Mouse (Mus musculus) cerebral cortex, adult 2 months (tissue): ENCODE data around the gene Trappc3.

Experiments used
- WGBS: fragments of 180-500 bp; shearing (Covaris S2); methylation state at CpG from one replicate; pipeline ENCODE4 v1.1.7; 2018; 5-methylcytosine and 5-hydroxymethylcytosine counted together

Gene Trappc3

DNA sequence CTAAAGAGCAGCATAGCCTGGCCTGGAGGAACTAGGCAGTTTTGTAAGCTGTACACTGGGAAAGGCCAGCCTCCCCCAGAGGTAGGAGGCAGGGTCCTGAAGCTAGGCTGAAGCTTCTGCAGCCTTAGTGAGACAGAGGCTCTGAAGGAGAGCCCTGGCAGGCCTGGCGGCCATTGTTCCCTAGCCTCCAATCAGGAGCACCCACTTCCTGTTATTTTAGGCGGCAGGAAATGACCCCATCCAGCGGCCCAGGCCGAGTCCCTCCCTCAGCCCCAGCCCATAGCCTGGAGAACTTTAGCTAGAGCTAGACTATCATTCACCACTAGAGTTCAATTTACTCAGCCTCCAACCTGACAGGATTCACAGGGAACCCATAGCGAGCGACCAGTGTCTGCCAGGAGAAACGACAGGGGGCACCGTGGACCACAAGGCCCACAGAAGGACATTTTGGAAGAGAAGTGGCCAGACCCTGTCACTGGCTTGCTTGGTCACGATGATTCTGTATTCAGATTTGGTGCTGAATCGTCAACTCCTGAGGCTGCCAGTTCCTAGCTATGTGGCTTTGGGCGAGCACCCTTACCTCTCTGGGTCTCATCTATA lies 10.4 kb upstream of the Trappc3 start:
- WGBS = 31% methylated on average over 11 of the region's 11 CpGs

GRCm38 (mm10) chr4:126252411-126253237 lies 9.5 kb upstream of the Trappc3 start:
- 48% methylated on average over 17 of the region's 17 CpGs for WGBS

DNA sequence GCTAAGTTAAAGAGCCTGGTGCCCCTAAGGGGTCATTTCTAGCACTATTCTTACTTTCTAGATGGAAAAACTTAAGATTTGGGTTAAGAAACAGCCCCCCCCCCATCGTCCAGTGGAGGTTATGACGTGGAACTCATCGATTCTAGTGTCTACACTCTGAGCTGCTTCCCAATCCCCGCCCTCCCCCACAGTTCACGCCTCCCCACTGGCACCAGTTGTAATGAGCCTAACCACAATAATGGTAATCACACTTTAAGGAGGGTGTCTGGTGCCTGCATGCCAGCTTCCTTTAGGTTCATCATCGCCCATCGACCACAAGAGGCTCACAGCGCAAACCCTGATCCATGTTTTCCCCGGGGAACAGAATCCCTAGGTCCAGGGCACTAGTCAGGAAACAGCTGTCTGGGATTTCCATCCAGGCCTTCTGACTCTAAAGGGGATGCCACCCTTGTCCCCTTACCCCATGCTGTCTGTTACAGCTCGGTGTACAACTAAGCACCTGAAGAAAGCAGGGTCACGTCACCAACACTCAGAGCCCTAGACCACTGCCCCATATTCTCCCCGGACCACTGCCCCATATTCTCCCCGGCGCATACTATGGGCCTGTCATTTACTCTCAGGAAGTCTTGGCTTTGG lies 8.4 kb upstream of the Trappc3 start:
- WGBS = 29% methylated on average over 14 of the region's 14 CpGs

GRCm38 (mm10) chr4:126254315-126255112 lies 7.6 kb upstream of the Trappc3 start:
- 7% methylated on average over 9 of the region's 9 CpGs for WGBS

- under 1% methylated on average over 50 of the region's 50 CpGs for WGBS
These were observed 6.8 kb upstream of the Trappc3 start for GRCm38 (mm10) chr4:126255113-126256001.

DNA sequence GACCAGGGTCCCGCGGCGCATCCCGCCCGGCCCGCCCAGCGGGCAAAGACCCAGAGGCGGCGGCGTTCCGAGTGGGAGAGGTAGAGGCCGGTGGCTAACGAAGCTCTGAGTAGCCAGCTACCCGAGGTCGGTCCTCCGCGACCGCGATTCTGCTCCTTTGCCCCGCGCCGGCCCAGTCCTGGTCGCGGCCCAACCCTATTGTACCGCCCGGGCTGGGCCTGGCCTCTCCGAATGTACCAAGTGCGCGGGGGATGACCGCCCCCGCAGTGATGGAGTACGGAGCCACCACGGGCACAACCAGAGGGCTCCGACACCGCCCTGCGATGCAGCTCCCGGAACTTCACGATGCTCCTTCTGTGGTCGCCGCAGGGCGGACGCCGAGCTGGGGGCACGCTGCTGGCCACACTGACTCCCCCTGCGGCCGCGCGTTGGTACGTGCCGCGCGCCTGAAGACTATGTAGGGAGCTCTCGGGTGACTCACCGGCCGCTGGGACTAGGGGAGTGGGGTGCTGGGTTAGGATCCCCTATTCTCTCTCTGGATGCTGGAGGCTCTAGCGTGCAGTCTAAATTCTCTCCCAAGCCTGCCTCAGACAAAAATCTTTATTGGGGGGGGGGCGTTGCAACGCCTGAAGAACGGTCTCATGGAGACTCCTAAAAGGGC lies 5.9 kb upstream of the Trappc3 start, which contains the start of gene Map7d1:
Gene Map7d1 (minus strand): TSS at position 213 of the 661 bp plus-strand sequence.
- under 1% methylated on average over 59 of the region's 59 CpGs for WGBS

DNA sequence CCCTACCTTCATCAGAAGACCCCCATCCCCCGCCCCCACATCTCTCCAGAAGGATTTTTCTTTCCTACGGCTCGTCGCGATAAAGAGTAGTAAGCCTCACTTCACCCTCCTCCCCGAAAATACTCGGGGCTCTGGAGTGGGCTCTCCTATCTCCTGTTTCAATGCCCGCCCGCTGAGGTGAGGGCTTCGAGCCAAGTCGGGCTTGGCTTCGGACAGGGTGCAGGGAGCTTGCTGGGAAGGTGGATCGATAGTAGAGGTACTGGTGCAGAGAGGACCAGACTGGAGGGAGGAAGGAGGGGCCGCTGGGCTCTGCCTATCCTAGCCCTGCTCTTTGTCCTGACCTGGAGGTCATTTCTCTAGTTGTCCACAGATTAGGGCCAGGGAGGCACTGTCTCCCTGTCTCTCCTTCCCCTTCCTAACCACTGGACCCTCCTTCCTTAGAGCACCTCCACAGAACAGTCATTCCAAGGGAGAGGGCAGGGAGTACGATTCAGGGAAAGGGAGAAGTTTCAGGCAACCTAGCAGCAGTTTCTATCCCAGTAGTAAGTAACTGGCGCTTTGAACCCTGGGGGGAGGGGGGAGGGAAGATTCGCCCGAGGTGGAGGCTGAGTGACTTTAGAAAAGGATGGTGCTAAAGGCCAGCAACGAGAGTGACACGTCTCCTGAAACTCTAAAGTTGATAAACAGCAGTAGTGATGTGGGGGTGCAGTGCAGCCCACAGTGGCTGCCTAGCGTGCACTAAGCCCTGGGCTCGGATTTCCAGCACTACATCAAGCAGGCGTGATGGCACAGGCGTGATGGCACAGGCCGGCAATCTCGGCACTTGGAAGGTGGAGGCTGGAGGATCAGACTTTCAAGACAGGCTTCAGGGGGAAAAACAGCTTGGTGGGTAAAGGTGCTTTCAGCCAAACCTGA lies 4.9 kb upstream of the Trappc3 start:
- 7% methylated on average over 26 of the region's 26 CpGs for whole genome bisulfite sequencing

DNA sequence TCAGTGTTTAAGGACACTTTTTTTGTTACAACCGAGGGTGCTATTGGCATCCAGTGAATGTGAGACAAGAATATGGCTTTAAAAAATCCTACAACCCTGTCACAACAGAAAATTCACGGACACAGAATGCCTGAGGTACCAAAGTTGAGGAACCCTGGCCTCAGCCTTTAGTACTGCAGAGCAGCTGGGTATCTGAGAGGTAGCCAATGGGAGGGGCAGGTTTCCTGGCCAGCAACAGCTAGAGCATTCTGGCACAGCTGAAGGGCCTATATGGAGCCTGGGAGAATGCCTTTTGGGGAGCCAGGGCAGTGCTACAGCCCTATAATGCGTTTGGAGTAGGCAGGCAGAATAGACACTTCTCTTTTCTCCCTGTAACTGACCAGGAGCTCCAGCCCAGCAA lies 3.1 kb upstream of the Trappc3 start:
- WGBS = 49% methylated on average over 3 of the region's 3 CpGs

DNA sequence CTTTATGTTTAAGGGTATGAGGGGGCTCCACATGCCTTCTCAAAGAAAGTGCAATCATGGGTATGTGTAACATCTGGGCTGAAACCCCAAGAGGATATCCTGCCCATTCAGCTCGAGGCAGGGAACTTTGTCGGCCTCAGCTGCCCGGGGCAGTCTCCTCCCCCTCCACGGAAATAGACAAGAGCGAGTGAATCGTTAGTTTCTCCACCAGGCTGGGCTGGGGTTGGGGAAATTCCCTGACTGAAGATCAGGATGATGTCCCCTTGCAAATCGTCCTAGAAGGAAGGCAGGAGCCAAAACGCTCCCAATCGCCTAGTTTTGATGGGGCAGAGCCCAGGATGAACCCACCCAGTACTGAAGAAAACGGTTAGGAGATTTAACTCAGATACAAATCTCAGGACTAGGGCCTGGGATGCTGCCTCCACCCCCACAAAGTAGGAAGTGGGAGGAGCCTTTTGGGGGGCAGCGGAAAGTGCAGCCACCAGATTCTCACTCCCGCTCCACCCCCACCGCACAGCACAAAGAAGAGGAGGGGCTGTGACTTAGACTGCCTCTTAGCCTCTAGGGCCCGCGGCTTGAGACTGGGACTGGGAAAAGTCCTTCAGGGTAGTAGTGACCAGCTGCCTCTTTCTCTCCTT lies 2.5 kb upstream of the Trappc3 start:
- 23% methylated on average over 15 of the region's 15 CpGs for WGBS

- WGBS = 25% methylated on average over 10 of the region's 10 CpGs
These were observed 1.5 kb upstream of the Trappc3 start for GRCm38 (mm10) chr4:126260520-126261201.

GRCm38 (mm10) chr4:126261266-126261665 lies 859 bp upstream of the Trappc3 start:
- WGBS = 62% methylated on average over 6 of the region's 6 CpGs

DNA sequence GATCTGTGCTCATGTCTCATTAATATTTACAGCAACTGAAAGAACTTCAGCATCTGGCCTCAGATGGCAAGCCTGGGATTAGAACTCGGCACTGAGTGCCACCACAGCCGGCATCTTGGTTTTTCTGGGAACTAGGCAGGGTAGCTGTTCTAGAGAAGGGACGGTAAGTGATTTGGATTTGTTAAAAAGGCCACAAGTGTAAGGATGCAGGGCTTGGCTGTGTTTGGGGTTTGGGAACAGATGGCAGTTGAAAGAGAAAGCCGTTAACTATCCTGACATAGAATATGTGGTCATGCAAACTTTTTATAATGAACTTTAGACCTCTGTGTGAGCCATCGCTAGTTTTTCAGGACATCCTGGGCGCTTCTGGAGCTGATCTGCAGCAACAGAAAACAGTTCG lies 450 bp upstream of the Trappc3 start:
- WGBS = 22% methylated on average over 7 of the region's 7 CpGs

DNA sequence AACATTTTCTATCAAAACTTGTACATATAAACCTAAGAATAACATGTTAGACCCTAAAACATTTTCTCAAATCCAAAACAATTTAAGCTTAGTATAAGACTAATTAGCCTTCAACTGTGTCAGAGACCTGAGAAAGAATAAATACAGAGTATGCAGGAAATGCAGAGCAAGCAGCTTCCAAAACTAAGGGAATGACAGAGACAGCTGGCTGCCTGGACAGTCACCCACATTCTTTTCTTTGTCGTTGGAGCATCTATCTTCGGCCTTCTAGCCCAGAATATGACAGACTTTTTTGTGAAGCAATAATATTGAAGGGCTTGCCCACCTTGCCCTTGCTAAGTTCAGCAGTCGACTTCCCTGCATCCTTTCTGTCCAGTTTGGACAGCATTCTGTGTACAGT lies 7.2 kb downstream of the Trappc3 start:
- WGBS = 43% methylated on average over 3 of the region's 3 CpGs

DNA sequence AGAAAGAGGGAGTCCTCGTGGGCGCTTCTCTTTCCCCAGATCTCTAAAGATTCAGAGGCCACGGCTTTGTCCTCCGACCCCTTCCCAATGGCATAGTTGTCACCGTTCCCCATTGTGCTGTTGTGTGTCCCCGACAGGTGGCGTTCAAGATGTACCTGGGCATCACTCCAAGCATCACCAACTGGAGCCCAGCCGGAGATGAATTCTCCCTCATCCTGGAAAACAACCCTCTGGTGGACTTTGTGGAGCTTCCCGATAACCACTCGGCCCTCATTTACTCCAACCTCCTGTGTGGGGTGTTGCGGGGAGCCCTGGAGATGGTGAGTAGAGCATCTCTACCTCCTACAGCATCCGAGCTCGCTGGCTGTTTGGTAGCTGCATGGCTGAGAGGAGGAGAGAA lies 11.6 kb downstream of the Trappc3 start:
- WGBS = 57% methylated on average over 13 of the region's 13 CpGs

DNA sequence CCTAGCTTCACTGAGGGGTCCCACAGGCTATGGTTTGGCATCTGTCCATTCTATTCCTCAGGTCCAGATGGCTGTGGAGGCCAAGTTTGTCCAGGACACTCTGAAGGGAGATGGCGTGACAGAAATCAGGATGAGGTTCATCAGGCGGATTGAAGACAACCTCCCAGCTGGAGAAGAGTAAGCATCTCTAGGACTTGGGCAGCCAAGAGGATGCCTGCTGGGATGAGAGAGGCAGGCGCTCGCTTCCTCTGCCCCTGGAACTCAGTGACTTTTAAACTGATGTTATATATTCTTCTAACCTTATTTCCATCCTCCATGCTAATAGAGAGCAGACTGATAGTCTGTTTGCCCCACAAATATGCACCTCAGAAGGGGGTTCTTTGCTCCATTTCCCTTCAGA lies 13.0 kb downstream of the Trappc3 start:
- WGBS = 89% methylated on average over 4 of the region's 4 CpGs

GRCm38 (mm10) chr4:126275681-126276131 lies 13.6 kb downstream of the Trappc3 start:
- WGBS = 65% methylated on average over 13 of the region's 13 CpGs

GRCm38 (mm10) chr4:126277906-126278564 lies 15.9 kb downstream of the Trappc3 start:
- 27% methylated on average over 13 of the region's 13 CpGs for WGBS

- 44% methylated on average over 9 of the region's 9 CpGs for WGBS
These were observed 16.4 kb downstream of the Trappc3 start for GRCm38 (mm10) chr4:126278565-126278915.
